Mouse (Mus musculus) embryo, embryonic 9.5 days (tissue): Measurements from ENCODE around the gene Srp9.
"Not testable (repeated sequence)": the region's sequence is repeated elsewhere in the genome, so short reads cannot be mapped to it uniquely, and the experiment has no call there.

Experiments
- DNase-seq: peaks from one replicate; pipeline ENCODE4 v3.0.0-alpha.2; 2017; ENCODE audit errors: extremely low spot score

Srp9 gene

DNA sequence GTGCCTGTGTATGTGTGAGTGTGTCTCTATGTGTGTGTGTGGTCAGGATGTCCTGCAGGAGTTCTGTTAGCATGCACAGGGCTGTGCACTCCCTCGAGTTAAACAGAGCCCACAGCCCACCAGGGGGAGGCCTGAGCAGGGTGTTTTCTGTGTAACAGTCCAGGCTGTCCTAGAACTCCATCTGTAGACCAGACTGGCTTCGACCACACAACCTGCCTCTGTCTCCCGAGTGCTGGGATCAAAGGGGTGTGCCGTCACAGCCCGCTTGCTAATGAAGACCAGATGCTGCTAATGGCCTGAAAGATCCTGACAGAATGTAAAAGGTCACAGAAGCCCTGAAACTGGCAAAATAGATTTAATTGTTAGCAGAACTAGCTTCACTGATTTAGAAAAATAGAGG, 21.0 kb downstream of the Srp9 start:
- peak; percentile 56 for DNase-seq

DNA sequence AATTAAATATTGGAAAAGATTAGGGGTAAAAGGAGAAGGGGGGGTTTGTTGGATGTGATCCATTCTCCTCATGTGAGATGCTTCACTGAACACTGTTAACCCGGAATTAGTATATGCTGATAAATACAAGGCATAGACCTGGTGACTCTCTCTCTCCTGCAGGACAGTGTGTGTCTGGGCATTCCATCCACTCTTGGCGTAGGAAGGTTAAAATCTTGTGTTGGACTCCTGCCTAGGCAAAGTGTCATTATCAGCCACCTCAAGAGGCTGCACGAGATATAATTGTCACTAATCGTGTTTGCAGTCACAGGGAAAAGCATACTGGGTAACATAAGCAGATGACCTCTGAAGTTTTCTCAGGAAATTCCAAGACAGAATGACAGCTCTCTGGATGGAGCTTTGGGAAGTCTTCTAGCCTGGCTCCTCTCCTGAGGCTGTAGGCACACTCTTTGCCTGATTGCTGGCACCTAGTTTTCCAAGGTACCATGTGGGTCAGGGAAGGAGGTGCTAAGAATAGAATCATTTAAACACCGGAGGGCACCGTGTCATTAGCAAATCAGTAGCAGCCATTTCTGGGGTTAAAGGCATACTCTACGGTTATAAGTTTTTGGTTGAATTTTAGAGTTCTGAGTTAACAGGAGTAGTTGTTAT, 24.5 kb downstream of the Srp9 start:
- no peak for DNase-seq

DNA sequence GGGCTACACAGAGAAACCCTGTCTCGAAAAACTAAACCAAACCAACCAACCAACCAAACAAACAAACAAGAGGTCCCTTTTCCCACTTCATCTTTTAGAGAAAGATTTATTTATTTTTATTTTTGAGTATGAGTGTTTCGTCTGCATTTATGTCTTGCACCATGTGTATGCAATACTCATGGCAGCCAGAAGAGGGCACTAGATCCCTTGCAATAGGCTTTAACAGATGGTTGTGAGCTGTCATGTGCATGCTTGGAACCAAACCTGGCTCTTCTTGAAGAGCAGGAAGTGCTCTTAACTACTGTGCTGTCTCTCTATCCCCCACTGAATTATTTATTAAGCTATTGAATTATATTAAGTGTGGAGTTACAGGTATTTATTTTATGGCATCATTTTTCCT, 25.4 kb downstream of the Srp9 start:
- DNase-seq: peak; percentile 33

GRCm38 (mm10) chr1:182157734-182158133, 33.2 kb downstream of the Srp9 start:
- DNase-seq: no peak

DNA sequence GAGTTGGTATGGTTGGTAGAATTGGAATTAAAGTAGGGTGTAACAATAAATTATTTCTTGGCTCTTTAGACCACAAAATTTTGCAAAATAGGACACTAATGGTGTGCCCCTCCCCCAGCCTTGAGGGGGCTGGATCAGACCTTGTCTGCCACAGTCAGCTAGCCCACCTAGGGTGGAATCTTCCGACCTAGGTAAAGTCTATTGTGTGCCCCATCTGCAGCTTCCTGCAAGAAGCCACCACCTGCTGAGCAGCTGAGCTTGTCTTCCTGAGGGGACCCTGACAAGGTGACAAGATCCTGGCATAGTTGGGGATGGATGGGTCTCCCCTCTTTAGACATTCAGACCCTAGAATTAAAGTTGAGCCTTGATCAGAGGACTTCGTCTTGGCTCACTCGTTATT, 35.0 kb downstream of the Srp9 start:
- no peak for DNase-seq

DNA sequence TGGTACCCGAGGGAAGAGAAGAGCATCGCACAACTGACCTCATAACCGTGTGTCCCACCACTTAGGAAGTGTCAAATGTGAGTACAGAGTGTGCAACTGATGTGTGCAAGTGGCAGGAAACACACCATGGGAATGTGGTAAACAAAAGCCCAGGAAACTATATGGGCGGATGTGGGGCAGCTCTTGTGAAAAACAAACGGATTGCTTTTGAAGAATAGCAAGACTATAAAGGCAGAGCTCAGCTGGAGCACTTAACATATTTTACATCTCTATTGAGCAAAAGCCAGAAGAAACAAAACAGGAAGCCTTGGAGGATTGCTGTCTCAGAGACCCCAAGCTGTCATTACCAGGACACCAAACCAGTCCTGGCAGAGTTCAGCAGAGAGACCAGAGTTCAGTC, 38.4 kb downstream of the Srp9 start:
- no peak for DNase-seq

DNA sequence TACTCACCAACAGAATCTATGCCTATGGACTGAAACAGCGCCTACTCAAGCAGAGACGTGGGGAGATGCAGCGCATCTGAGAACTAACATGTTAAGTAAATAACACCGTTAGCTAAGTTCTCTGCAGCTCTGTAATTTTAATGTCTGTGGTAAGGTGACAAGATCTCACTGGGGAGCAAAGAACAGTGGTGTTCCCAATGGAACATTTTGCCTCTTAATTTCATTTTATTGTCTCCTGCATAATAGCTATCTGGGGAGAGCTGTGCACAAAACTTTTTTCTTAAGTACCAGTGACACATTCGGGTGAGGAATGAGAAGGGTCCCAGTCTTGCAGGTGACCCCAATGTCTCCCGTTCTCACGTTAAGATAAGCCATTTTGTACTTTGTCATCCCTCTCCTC, 39.8 kb downstream of the Srp9 start, which contains the start of gene Vmn1r1:
Gene Vmn1r1 (minus strand): TSS at position 101 of the 400 bp plus-strand sequence.
- no peak for DNase-seq

GRCm38 (mm10) chr1:182170206-182170605, 45.7 kb downstream of the Srp9 start:
- DNase-seq: not testable (repeated sequence)

- not testable (repeated sequence) for DNase-seq
Observed at GRCm38 (mm10) chr1:182176985-182177384, 52.4 kb downstream of the Srp9 start.

GRCm38 (mm10) chr1:182181456-182182305, 57.1 kb downstream of the Srp9 start:
- no peak for DNase-seq
